Mouse (Mus musculus) small intestine, adult 2 months (tissue): Measurements from ENCODE around the gene Amer3. TPM values are rescaled to one million over a fixed set of nuclear protein-coding genes. Genes with fewer than 3 reads are reported as not detected.
"Not testable (repeated sequence)": the region's sequence is repeated elsewhere in the genome, so short reads cannot be mapped to it uniquely, and the experiment has no call there.

Source experiments
- H3K27ac ChIP-seq: fragments of 200-500 bp; 2 replicates; pipeline ENCODE4 v1.5.1; 2012; ENCODE audit warnings: low read depth, low read length, control low read depth, inconsistent platforms; ENCODE audit not compliant: insufficient read depth
- H3K27me3 ChIP-seq: fragments of 200-500 bp; 2 replicates; pipeline ENCODE4 v1.6.1; 2012; ENCODE audit warnings: mild to moderate bottlenecking, moderate library complexity, low read length, inconsistent platforms; ENCODE audit not compliant: control insufficient read depth, insufficient read depth
- H3K36me3 ChIP-seq: fragments of 200-500 bp; 2 replicates; pipeline ENCODE4 v1.6.1; 2012; ENCODE audit warnings: mild to moderate bottlenecking, low read length, control low read depth, inconsistent platforms; ENCODE audit not compliant: control insufficient read depth, insufficient read depth
- H3K4me1 ChIP-seq: fragments of 200-500 bp; 2 replicates; pipeline ENCODE4 v1.6.1; 2012; ENCODE audit warnings: low read length, inconsistent platforms, mixed read lengths; ENCODE audit not compliant: control insufficient read depth, insufficient read depth, insufficient read length
- H3K4me3 ChIP-seq: fragments of 200-500 bp; 2 replicates; pipeline ENCODE4 v1.5.1; 2012; ENCODE audit warnings: low read depth, mild to moderate bottlenecking, control low read depth, inconsistent platforms, low read length, moderate library complexity
- CTCF ChIP-seq: fragments of 200-500 bp; IDR thresholded peaks from 2 replicates; pipeline ENCODE4 v1.5.1; 2012; ENCODE audit warnings: low read depth, mild to moderate bottlenecking, control low read depth, inconsistent platforms, low read length, moderate library complexity, mixed read lengths; ENCODE audit not compliant: insufficient replicate concordance, insufficient read length; ENCODE audit errors: extremely low read depth
- POLR2A ChIP-seq: fragments of 200-500 bp; IDR thresholded peaks from 2 replicates; pipeline ENCODE4 v1.6.1; 2012; ENCODE audit warnings: low read depth, mild to moderate bottlenecking, control low read depth, inconsistent platforms, low read length, moderate library complexity
- WGBS: fragments of 180-500 bp; shearing (Covaris S2); methylation state at CpG from one replicate; pipeline ENCODE4 v1.1.7; 2018; 5-methylcytosine and 5-hydroxymethylcytosine counted together
- polyA plus RNA-seq: library from polyadenylated mRNA; depleted of rRNA; stranded (reverse); fragments of >200 nt; gene quantifications from 2 replicates; pipeline ENCODE4 v1.2.3, GENCODE M21; 2012; rRNA removed

Gene Amer3
- 0.10 TPM in 1 of 2 replicates, not detected in the other for polyA plus RNA-seq

- H3K27ac ChIP-seq = no peak within 1 kb of the TSS
- WGBS = 2% methylated on average over 53 of the region's 53 CpGs
- H3K27me3 ChIP-seq = no peaks in the 10 kb centered on the region; the same call in 1 of the 2 replicates
- no peak within 1 kb of the TSS; the same call in 1 of the 2 replicates for H3K4me3 ChIP-seq
- H3K36me3 ChIP-seq = no peaks in the 10 kb centered on the region
- no peaks in the 10 kb centered on the region for H3K4me1 ChIP-seq
- TF ChIP-seq CTCF (no peak), POLR2A (no peak)
Measured at GRCm38 (mm10) chr1:34578851-34579781, at the start of gene Amer3. TSS of gene Amer3 (plus strand) at chr1:34579657.

GRCm38 (mm10) chr1:34534574-34534973 lies 44.9 kb upstream of the Amer3 start:
- not testable (repeated sequence) for H3K4me1 ChIP-seq, H3K36me3 ChIP-seq, H3K4me3 ChIP-seq, H3K27ac ChIP-seq
- 26% methylated on average over 3 of the region's 3 CpGs for WGBS
- H3K27me3 ChIP-seq = peaks cover 11% of the 10 kb centered on the region

- WGBS = 22% methylated on average over 7 of the region's 7 CpGs
- not testable (repeated sequence) for H3K4me3 ChIP-seq, H3K36me3 ChIP-seq, H3K4me1 ChIP-seq, H3K27ac ChIP-seq
- H3K27me3 ChIP-seq = peaks cover 11% of the 10 kb centered on the region
Measured at GRCm38 (mm10) chr1:34535043-34535698, 44.3 kb upstream of the Amer3 start, which contains the start of gene Cfc1. TSS of gene Cfc1 (plus strand) at chr1:34535648.

DNA sequence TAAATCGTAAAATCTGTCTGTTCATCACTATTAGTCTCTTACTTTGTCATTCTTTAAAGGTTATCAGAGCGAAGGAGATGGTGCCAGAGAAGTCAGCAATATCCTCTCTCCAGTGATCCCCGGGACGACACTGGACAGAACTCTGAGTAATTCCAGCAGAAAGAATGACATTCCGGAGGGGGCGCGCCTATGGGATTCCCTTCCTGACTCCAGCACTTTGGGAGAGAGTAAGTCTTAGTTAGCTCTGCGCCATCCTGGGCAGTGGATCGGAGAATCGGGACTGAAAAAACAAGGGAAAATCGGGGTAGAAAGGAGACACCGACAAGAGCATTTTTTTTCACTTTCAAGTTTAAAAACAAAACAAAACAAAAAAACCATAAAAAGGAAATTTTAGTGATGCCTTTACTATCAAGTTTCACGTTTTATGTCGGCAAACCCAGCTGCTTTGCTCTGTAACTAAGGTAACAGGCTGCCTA lies 43.1 kb upstream of the Amer3 start:
- H3K36me3 ChIP-seq = no peaks in the 10 kb centered on the region
- no peak overlapping the region for H3K4me3 ChIP-seq
- 9% methylated on average over 14 of the region's 14 CpGs for WGBS
- peaks cover 11% of the 10 kb centered on the region for H3K27me3 ChIP-seq
- TF ChIP-seq POLR2A (no peak), CTCF (no peak)
- H3K4me1 ChIP-seq = no peaks in the 10 kb centered on the region
- H3K27ac ChIP-seq = no peak overlapping the region

GRCm38 (mm10) chr1:34536767-34537485 lies 42.5 kb upstream of the Amer3 start:
- H3K4me1 ChIP-seq = no peaks in the 10 kb centered on the region
- no peak overlapping the region for H3K4me3 ChIP-seq
- H3K36me3 ChIP-seq = no peaks in the 10 kb centered on the region
- no peak for TF ChIP-seq CTCF
- H3K27me3 ChIP-seq = peaks cover 11% of the 10 kb centered on the region
- WGBS = 3% methylated on average over 16 of the region's 16 CpGs
- no peak overlapping the region for H3K27ac ChIP-seq

DNA sequence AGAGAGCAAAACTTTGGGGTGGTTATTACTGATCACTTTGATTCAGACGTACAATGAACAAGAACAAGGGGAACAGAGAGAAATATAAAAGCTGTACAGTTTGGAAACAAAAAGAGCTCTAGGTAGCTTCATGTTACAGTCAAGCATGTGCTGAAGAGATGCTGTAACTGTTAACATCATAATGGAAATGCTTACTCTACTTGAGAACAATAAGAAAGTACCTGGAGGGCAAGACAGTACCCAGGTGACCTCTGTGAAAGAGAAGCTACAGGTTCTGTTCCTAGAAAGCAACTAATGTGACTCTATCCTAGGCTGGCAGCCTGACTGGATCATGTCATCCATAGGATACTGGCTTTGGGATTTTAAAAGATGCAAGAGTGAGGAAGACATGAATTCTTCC lies 32.4 kb upstream of the Amer3 start:
- WGBS = 78% methylated on average over 1 of the region's 1 CpGs
- Histone ChIP-seq H3K4me3 (no peak overlapping the region), H3K27me3 (no peaks in the 10 kb centered on the region), H3K36me3 (no peaks in the 10 kb centered on the region), H3K4me1 (no peaks in the 10 kb centered on the region), H3K27ac (no peak overlapping the region)
- no peak for TF ChIP-seq POLR2A
- TF ChIP-seq CTCF = no peak

GRCm38 (mm10) chr1:34553690-34554089 lies 25.8 kb upstream of the Amer3 start:
- no peaks in the 10 kb centered on the region for H3K36me3 ChIP-seq
- H3K4me3 ChIP-seq = no peak overlapping the region
- 71% methylated on average over 1 of the region's 1 CpGs for WGBS
- H3K4me1 ChIP-seq = no peaks in the 10 kb centered on the region
- no peaks in the 10 kb centered on the region for H3K27me3 ChIP-seq
- TF ChIP-seq CTCF (no peak), POLR2A (no peak)
- H3K27ac ChIP-seq = no peak overlapping the region
